Mouse (Mus musculus) left cerebral cortex, postnatal 4 days (tissue): ENCODE data around the gene Olfr1049. TPM values are rescaled to one million over a fixed set of nuclear protein-coding genes. Genes with fewer than 3 reads are reported as not detected.
"Not testable (repeated sequence)": the region's sequence is repeated elsewhere in the genome, so short reads cannot be mapped to it uniquely, and the experiment has no call there.

ENCODE experiments used
- DNase-seq: peaks from one replicate; pipeline ENCODE4 v3.0.0-alpha.2; 2022
- intact Hi-C: fragments of 180-260 bp; cut with DNase I; formaldehyde crosslinking; loops from one replicate; pipeline ENCODE4 v1.15.1; 2025
- total RNA-seq, 2 experiments: library from RNA; stranded (reverse); gene quantifications; 2 replicates each; pipeline ENCODE4 v1.2.3; 2021

The Olfr1049 gene
- not detected for total RNA-seq

DNA sequence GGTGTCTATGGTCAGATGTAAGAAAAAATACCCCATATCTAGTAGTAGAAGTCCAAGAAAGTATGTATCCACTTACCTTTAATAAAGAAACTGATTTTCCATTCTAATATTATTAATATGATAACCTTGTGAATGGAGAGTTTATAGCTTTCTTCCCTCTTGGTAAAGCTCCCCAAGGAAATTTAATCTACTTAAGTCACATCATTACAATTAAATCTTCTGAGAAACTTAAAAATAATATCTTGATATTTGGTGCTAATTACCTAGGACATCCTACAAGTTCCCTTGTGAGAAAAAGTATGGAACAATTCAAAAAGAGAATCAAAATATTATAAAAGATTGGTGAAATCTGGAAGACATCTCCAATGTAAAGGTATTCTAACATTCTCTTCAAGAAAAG, at the start of gene Olfr1049:
Gene Olfr1049 (minus strand): TSS at position 101 of the 400 bp plus-strand sequence.
- intact Hi-C loops, DNase-seq: not testable (repeated sequence)

DNA sequence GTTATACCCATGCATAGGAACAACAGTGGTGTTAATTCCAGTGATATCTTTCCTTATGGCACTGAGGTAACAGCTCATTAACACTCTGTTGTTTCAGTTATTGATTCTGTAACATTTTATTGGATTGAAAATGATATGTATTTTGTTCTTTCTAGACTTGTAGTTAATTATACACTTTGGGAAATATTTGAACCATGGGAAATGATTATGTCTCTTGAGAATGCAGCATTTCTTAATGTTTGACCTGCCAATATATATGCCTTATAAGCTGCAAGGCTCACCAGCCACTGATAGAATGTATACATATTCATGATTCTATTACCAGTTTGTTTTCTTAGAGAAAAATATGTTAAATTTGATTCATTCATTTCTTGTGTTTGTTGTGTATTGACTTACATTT, 34.0 kb upstream of the Olfr1049 start, which contains the start of gene Olfr1052:
Gene Olfr1052 (plus strand): TSS at position 301 of the 400 bp plus-strand sequence.
- DNase-seq: no peak
- intact Hi-C loops: no loop called here

DNA sequence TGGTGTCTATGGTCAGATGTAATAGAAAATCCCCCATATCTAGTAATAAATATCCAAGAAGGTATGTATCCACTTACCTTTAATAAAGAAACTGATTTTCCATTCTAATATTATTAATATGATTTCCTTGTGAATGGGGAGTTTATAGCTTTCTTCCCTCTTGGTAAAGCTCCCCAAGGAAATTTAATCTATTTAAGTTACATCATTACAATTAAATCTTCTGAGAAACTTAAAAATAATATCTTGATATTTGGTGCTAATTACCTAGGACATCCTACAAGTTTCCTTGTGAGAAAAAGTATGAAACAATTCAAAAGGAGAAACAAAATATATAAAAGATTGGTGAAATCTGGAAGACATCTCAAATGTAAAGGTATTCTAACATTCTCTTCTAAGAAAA, 20.9 kb upstream of the Olfr1049 start, which contains the start of gene Olfr1051:
Gene Olfr1051 (minus strand): TSS at position 101 of the 400 bp plus-strand sequence.
- intact Hi-C loops, DNase-seq: not testable (repeated sequence)

DNA sequence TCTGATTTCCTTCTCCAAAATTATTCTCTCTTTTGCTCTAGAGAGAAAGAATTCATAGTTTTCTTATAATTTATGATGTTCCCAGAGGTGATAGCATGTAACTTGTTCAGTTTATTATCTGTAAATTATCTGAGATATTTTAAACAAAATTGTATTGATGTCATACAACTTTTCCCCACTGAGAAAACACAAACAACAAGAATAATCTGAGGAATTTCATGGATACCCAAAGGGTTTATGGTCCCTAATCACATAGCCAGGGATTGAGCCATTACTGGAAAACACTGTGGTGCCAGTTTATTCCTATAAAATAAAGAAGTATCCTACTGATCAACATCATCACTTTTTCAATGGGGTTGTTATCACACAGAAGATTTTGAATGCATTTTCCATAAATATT, 17.9 kb downstream of the Olfr1049 start, which contains the start of gene Olfr1048:
Gene Olfr1048 (minus strand): TSS at position 101 of the 400 bp plus-strand sequence.
- DNase-seq: no peak
- intact Hi-C loops: no loop called here

DNA sequence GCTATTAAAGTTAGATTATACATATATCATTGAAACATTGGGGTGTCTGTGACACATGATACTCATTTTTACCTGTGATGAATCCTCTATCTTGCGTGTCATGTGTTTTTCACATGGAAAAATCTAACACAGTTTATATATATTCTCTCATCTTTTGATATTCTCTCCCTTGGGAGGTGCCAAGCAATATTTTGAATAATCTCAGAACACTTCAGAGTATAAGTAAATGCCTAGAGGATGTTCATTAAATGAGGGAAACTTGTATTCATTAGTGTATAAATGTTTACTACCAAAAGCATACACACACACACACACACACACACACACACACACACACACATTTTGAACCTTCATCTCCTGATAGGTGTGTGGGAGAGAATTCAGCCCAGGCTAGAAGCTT, 26.8 kb downstream of the Olfr1049 start, which contains the start of gene Olfr1047:
Gene Olfr1047 (minus strand): TSS at position 101 of the 400 bp plus-strand sequence.
- intact Hi-C loops: no loop called here
- DNase-seq: no peak

DNA sequence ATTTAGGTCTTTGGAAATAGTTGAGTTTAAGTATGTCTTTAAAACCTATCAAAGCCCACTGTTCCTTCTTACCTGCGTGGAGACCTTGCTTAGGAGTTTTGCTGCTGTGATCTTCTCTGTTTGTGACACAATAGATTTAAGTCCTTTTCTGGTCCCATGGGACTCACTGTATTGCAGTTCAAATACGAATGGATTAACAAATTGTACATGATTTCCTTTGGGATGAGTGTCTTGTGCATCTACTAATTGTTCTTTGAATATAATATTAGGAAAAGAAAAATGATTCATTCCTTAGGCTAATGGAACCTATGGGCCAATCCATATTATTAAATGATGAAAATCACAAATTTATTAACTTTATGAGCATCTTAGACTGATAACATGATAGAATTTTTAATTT, 38.9 kb downstream of the Olfr1049 start, which contains the start of gene Olfr1046:
Gene Olfr1046 (minus strand): TSS at position 101 of the 400 bp plus-strand sequence.
- intact Hi-C loops: no loop called here

More for the DNA sequence above, 38.9 kb downstream of the Olfr1049 start, which contains the start of gene Olfr1046:
- no peak for DNase-seq

Other genes starting within 250 kb of the Olfr1049 start
- not detected for gene Olfr1033, start 237.7 kb downstream of the Olfr1049 start, total RNA-seq
- not detected for gene Olfr1034, start 212.5 kb downstream of the Olfr1049 start, total RNA-seq
- gene Olfr1036, start 184.3 kb downstream of the Olfr1049 start, total RNA-seq: not detected
- not detected for gene Olfr1037, start 170.9 kb downstream of the Olfr1049 start, total RNA-seq
- not detected for gene Olfr1039, start 122.4 kb downstream of the Olfr1049 start, total RNA-seq
- not detected for gene Olfr1040, start 111.6 kb downstream of the Olfr1049 start, total RNA-seq
- gene Olfr1042, start 96.5 kb downstream of the Olfr1049 start, total RNA-seq: not detected
- gene Olfr1043, start 90.8 kb downstream of the Olfr1049 start, total RNA-seq: not detected
- not detected for gene Olfr1044, start 80.5 kb downstream of the Olfr1049 start, total RNA-seq
- gene Olfr52, start 72.6 kb downstream of the Olfr1049 start, total RNA-seq: not detected
- gene Olfr1045, start 55.3 kb downstream of the Olfr1049 start, total RNA-seq: not detected
- gene Olfr1046, start 39.0 kb downstream of the Olfr1049 start, total RNA-seq: not detected
- not detected for gene Olfr1047, start 26.9 kb downstream of the Olfr1049 start, total RNA-seq
- not detected for gene Olfr1048, start 18.0 kb downstream of the Olfr1049 start, total RNA-seq
- not detected for gene Olfr1051, start 20.8 kb upstream of the Olfr1049 start, total RNA-seq
- gene Olfr1052, start 34.1 kb upstream of the Olfr1049 start, total RNA-seq: not detected
- gene Olfr1053, start 57.0 kb upstream of the Olfr1049 start, total RNA-seq: not detected
- not detected for gene Olfr1054, start 77.1 kb upstream of the Olfr1049 start, total RNA-seq
- gene Olfr1055, start 92.0 kb upstream of the Olfr1049 start, total RNA-seq: not detected
- not detected for gene Olfr1056, start 104.1 kb upstream of the Olfr1049 start, total RNA-seq
- gene Olfr1057, start 120.1 kb upstream of the Olfr1049 start, total RNA-seq: not detected
- gene Olfr1058, start 130.2 kb upstream of the Olfr1049 start, total RNA-seq: not detected
- gene Olfr1061, start 155.7 kb upstream of the Olfr1049 start, total RNA-seq: not detected
- gene Olfr1062, start 168.4 kb upstream of the Olfr1049 start, total RNA-seq: not detected
- not detected for gene Olfr1065, start 192.3 kb upstream of the Olfr1049 start, total RNA-seq
- not detected for gene Olfr1066, start 197.9 kb upstream of the Olfr1049 start, total RNA-seq
- gene Olfr228, start 229.1 kb upstream of the Olfr1049 start, total RNA-seq: not detected